Comparison of ENCODE assay signal across 8 mouse cellular contexts in the genomic region with DNA sequence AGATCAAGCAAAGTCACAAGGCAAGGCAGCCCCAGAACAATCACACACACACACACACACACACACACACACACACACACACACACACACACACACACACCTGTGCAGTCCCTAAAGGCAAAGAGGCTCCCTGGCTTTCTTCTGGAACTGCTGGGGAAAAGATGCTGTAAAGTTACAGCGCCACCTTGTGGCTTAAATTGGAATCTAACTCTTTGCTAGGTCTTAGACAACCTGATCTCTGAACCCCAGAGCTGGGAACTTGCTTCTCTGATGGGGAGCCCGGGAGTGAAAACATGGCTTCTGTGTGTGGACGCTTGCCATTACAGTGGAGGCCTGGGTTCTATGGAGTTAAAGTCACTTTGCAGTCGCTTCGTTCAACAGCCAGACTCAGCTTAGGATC. TPM values are rescaled to one million over a fixed set of nuclear protein-coding genes. Genes with fewer than 3 reads are reported as not detected.
DNase-seq lines count a peak whose midpoint lies in the region; ATAC-seq and TF ChIP-seq lines count a peak whose summit lies in the region.

No protein-coding gene starts in this region.

- WGBS in heart, embryonic 12.5 days: 19% methylated on average over 5 of the region's 5 CpGs
- WGBS in cerebellum, adult 2 months: 19% methylated on average over 5 of the region's 5 CpGs
- WGBS in heart, embryonic 10.5 days: 20% methylated on average over 5 of the region's 5 CpGs
- WGBS in spleen, adult 2 months: 22% methylated on average over 5 of the region's 5 CpGs

- H3K9me3 ChIP-seq in heart, embryonic 12.5 days (replicated peaks): 0 out of 2 replicates have a peak, but pooled peaks cover 3% of the 10 kb centered on the region
- H3K9me3 ChIP-seq in heart, embryonic 10.5 days: no peaks in the 10 kb centered on the region

- TF ChIP-seq CTCF in cerebellum, adult 2 months (IDR thresholded peaks at IDR 0.05; ENCODE audit: borderline replicate concordance, insufficient read depth, low read depth, low read length): peak; percentile 63
- peak; percentile 39; the same call in 1 of the 2 replicates for TF ChIP-seq CTCF in spleen, adult 2 months (IDR thresholded peaks at IDR 0.05; ENCODE audit: extremely low read depth, insufficient read depth, insufficient read length, insufficient replicate concordance)

- H3K27ac ChIP-seq in heart, embryonic 12.5 days (ENCODE audit: poor library complexity, severe bottlenecking): no peak overlapping the region
- no peak overlapping the region for H3K27ac ChIP-seq in cerebellum, adult 2 months (ENCODE audit: insufficient read depth, low read length)
- peak overlapping the region; percentile 89; the same call in 1 of the 2 replicates for H3K27ac ChIP-seq in heart, embryonic 10.5 days
- H3K27ac ChIP-seq in spleen, adult 2 months (ENCODE audit: insufficient read depth, low read length): no peak overlapping the region

- peaks cover 21% of the 10 kb centered on the region for H3K4me1 ChIP-seq in heart, embryonic 12.5 days (replicated peaks)
- peaks cover 41% of the 10 kb centered on the region for H3K4me1 ChIP-seq in cerebellum, adult 2 months (ENCODE audit: control insufficient read depth, insufficient read depth, low read length)
- peaks cover 25% of the 10 kb centered on the region for H3K4me1 ChIP-seq in heart, embryonic 10.5 days
- H3K4me1 ChIP-seq in spleen, adult 2 months (ENCODE audit: control insufficient read depth, insufficient read depth, insufficient read length): no peaks in the 10 kb centered on the region

- H3K4me3 ChIP-seq in heart, embryonic 12.5 days: no peak overlapping the region
- no peak overlapping the region for H3K4me3 ChIP-seq in cerebellum, adult 2 months (replicated peaks; ENCODE audit: insufficient read depth, low read depth, low read length)
- H3K4me3 ChIP-seq in heart, embryonic 10.5 days: no peak overlapping the region
- no peak overlapping the region for H3K4me3 ChIP-seq in spleen, adult 2 months (ENCODE audit: extremely low read depth, insufficient read depth, insufficient read length)

- ATAC-seq in heart, embryonic 12.5 days (ENCODE audit: insufficient number of reproducible peaks, low FRiP score): no peak
- ATAC-seq in megakaryocyte, adult 5-6 weeks (ENCODE audit: poor library complexity, severe bottlenecking): peak; percentile 73

- DNase-seq in heart, adult 18-20 months: peak; percentile 45 to 83
- DNase-seq in CD8-positive naive resting alpha-beta T cell, adult 2 months (ENCODE audit: low read depth in 2 of 2, low spot score in 2 of 2): peak; percentile 44 to 63
- DNase-seq in cerebellum, adult 2 months: peak; percentile 67 to 76
- no peak for DNase-seq in heart, embryonic 10.5 days (ENCODE audit: low spot score)
- DNase-seq in kidney, postnatal 4 days: peak; percentile 55 to 67
- DNase-seq in spleen, adult 2 months (ENCODE audit: low read depth in 1 of 2, low spot score in 2 of 2): peak; percentile 33 to 38

- H3K4me2 ChIP-seq in heart, embryonic 12.5 days: no peak overlapping the region

- H3K27me3 ChIP-seq in heart, embryonic 12.5 days (replicated peaks): no peaks in the 10 kb centered on the region
- H3K27me3 ChIP-seq in cerebellum, adult 2 months (ENCODE audit: control insufficient read depth, insufficient read depth, low read length): no peaks in the 10 kb centered on the region
- no peaks in the 10 kb centered on the region for H3K27me3 ChIP-seq in heart, embryonic 10.5 days (ENCODE audit: insufficient read depth, poor library complexity, severe bottlenecking)
- H3K27me3 ChIP-seq in spleen, adult 2 months (ENCODE audit: control insufficient read depth, insufficient read depth, low read length): no peaks in the 10 kb centered on the region

- H3K36me3 ChIP-seq in heart, embryonic 12.5 days: no peaks in the 10 kb centered on the region
- 0 out of 2 replicates have a peak, but pooled peaks cover 2% of the 10 kb centered on the region for H3K36me3 ChIP-seq in heart, embryonic 10.5 days
- no peaks in the 10 kb centered on the region for H3K36me3 ChIP-seq in spleen, adult 2 months (ENCODE audit: control insufficient read depth, insufficient read depth, low read length)

- no peak overlapping the region for H3K9ac ChIP-seq in heart, embryonic 12.5 days

- TF ChIP-seq POLR2A in cerebellum, adult 2 months (IDR thresholded peaks at IDR 0.05; ENCODE audit: borderline replicate concordance, insufficient read depth, low read length): no peak
- no peak for TF ChIP-seq POLR2A in spleen, adult 2 months (IDR thresholded peaks at IDR 0.05; ENCODE audit: low read depth, low read length)

RNA-seq across cellular contexts. Expression of a gene that starts 13.9 kb away (rescaled TPM):
- total RNA-seq in heart, adult 18-20 months (2021): 10 to 100 TPM; 22.0 to 25.3 TPM
- polyA plus RNA-seq in heart, embryonic 12.5 days (2016; fragmentation: Nextera tagmentation; extraction: Ambion mirVana): 22.0 and 24.2 TPM in 2 replicates
- polyA plus RNA-seq in cerebellum, adult 2 months (2012; rRNA removed): 116 TPM in 2 replicates
- polyA plus RNA-seq in heart, embryonic 10.5 days (2016; fragmentation: Nextera tagmentation; extraction: Ambion mirVana): 20.9 and 23.5 TPM in 2 replicates
- total RNA-seq in megakaryocyte, adult 5-6 weeks (2015): 22.8 TPM in 2 replicates
- total RNA-seq in megakaryocyte, adult 5-6 weeks (2017): 104 TPM in 2 replicates
- 80.8 and 103 TPM in 2 replicates for polyA plus RNA-seq in spleen, adult 2 months (2012; rRNA removed)

RNA-seq across cellular contexts. Expression of a gene that starts 19.2 kb away (rescaled TPM):
- 10 to 100 TPM; 15.0 to 18.8 TPM for total RNA-seq in heart, adult 18-20 months (2021)
- polyA plus RNA-seq in heart, embryonic 12.5 days (2016; fragmentation: Nextera tagmentation; extraction: Ambion mirVana): 44.0 and 50.8 TPM in 2 replicates
- 538 and 541 TPM in 2 replicates for polyA plus RNA-seq in cerebellum, adult 2 months (2012; rRNA removed)
- 26.7 and 28.6 TPM in 2 replicates for polyA plus RNA-seq in heart, embryonic 10.5 days (2016; fragmentation: Nextera tagmentation; extraction: Ambion mirVana)
- not detected in 2 replicates for total RNA-seq in megakaryocyte, adult 5-6 weeks (2015)
- total RNA-seq in megakaryocyte, adult 5-6 weeks (2017): 0.16 and 0.40 TPM in 2 replicates
- polyA plus RNA-seq in spleen, adult 2 months (2012; rRNA removed): 7.7 and 12.5 TPM in 2 replicates

RNA-seq across cellular contexts. Expression of a gene that starts 42.9 kb away (rescaled TPM):
- total RNA-seq in heart, adult 18-20 months (2021): 1 to 10 TPM; 4.7 to 5.6 TPM
- polyA plus RNA-seq in heart, embryonic 12.5 days (2016; fragmentation: Nextera tagmentation; extraction: Ambion mirVana): 130 TPM in 2 replicates
- polyA plus RNA-seq in cerebellum, adult 2 months (2012; rRNA removed): 7.5 and 9.8 TPM in 2 replicates
- 184 TPM in 2 replicates for polyA plus RNA-seq in heart, embryonic 10.5 days (2016; fragmentation: Nextera tagmentation; extraction: Ambion mirVana)
- total RNA-seq in megakaryocyte, adult 5-6 weeks (2015): 45.4 and 47.7 TPM in 2 replicates
- total RNA-seq in megakaryocyte, adult 5-6 weeks (2017): 77.2 TPM in 2 replicates
- polyA plus RNA-seq in spleen, adult 2 months (2012; rRNA removed): 40.3 and 57.7 TPM in 2 replicates

RNA-seq across cellular contexts. Expression of a gene that starts 46.4 kb away (rescaled TPM):
- total RNA-seq in heart, adult 18-20 months (2021): 10 to 100 TPM; 35.0 to 37.1 TPM
- 42.8 and 48.0 TPM in 2 replicates for polyA plus RNA-seq in heart, embryonic 12.5 days (2016; fragmentation: Nextera tagmentation; extraction: Ambion mirVana)
- 206 and 236 TPM in 2 replicates for polyA plus RNA-seq in cerebellum, adult 2 months (2012; rRNA removed)
- 46.1 and 52.4 TPM in 2 replicates for polyA plus RNA-seq in heart, embryonic 10.5 days (2016; fragmentation: Nextera tagmentation; extraction: Ambion mirVana)
- 24.0 and 26.1 TPM in 2 replicates for total RNA-seq in megakaryocyte, adult 5-6 weeks (2015)
- total RNA-seq in megakaryocyte, adult 5-6 weeks (2017): 32.4 and 35.5 TPM in 2 replicates
- polyA plus RNA-seq in spleen, adult 2 months (2012; rRNA removed): 154 and 163 TPM in 2 replicates

Comparison
In these comparisons a context has a peak if more than half of its experiments do, and no peak if none do; other contexts are left out.
1. RNA of a gene that starts 19.2 kb away (polyA plus RNA-seq): 538 to 541 TPM in cerebellum, adult 2 months; 44.0 to 50.8 TPM in heart, embryonic 12.5 days, 26.7 to 28.6 TPM in heart, embryonic 10.5 days and 7.7 to 12.5 TPM in spleen, adult 2 months; every median in the first group is over 10 times any median in the second.